Mouse (Mus musculus) thymus, postnatal 10 days (tissue): Measurements from ENCODE around the gene Lama4.

Experiments
- DNase-seq, 2 experiments: peaks; one replicate each; pipeline ENCODE4 v3.0.0; 2021; ENCODE audit warnings: low spot score in 2 of 2

Lama4 gene

DNA sequence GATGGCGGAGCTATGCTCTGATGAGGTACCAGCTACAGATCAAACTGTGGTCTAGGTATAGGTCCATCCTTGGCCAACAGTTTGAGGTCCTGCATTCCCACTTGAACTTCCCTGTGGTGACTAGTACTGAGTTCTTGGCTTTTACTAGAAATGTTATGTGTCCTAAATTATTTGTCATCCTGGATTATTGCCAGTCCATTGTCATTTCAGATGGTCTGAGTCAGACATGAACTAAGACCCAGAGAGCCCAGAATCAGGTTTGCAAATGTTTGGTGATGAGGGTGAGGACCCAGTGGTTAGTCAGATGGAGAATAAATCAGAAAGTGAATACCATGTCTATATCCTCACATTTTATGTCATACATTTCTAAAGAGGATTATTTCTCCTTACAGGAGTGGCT, 192.0 kb downstream of the Lama4 start:
- no peak for DNase-seq

DNA sequence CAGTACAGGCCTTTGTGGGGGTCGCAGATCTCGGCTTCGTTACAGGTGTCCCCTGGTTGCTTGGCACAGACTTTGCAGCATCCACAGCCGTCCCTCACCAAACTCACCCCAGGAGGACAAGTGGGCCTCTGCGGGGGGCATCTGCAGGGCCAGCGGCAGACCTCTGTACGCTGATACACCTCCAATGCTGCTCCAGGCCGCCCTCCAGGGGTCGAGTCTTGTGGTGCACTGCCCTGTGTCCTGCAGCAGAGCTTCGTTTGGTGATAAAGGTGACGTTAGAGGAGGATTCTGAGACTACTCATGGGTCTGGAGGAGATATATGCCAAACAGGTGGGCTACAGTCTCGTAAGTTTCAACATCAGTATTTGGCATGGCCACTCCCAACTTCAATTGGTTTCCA, 193.0 kb downstream of the Lama4 start:
- no peak for DNase-seq
